Mouse (Mus musculus): Measurements from ENCODE around the gene Creld2.

GRCm38 (mm10) chr15:88858141-88858541 lies 38.7 kb downstream of the Creld2 start:
- TF ChIP-seq CTCF (IDR thresholded peaks at IDR 0.05; ENCODE audit: insufficient read depth, low read length) (no peak), POLR2A (IDR thresholded peaks at IDR 0.05; ENCODE audit: borderline replicate concordance, extremely low read depth, low read depth, low read length) (no peak)
